Mouse (Mus musculus) hindbrain, embryonic 10.5 days (tissue): Measurements from ENCODE around the gene Slc25a41. TPM values are rescaled to one million over a fixed set of nuclear protein-coding genes. Genes with fewer than 3 reads are reported as not detected.
A peak's percentile ranks its signal among the peaks of the same experiment; 100 is the strongest.

Experiments
- DNase-seq: peaks from one replicate; pipeline ENCODE4 v3.0.0-alpha.2; 2017; ENCODE audit warnings: low spot score
- H3K27ac ChIP-seq: fragments of 300-500 bp; sonication (generic); 2 replicates; pipeline ENCODE4 v1.5.1; 2016; ENCODE audit warnings: mild to moderate bottlenecking, moderate library complexity
- H3K27me3 ChIP-seq: fragments of 300-500 bp; sonication (generic); 2 replicates; pipeline ENCODE4 v1.6.1; 2016; ENCODE audit warnings: mild to moderate bottlenecking; ENCODE audit not compliant: poor library complexity, insufficient read depth, severe bottlenecking
- H3K36me3 ChIP-seq: fragments of 300-500 bp; sonication (generic); 2 replicates; pipeline ENCODE4 v1.6.1; 2016; ENCODE audit warnings: mild to moderate bottlenecking, moderate library complexity
- H3K4me1 ChIP-seq: fragments of 300-500 bp; sonication (generic); replicated peaks from 2 replicates; pipeline ENCODE4 v1.6.1; 2016; ENCODE audit warnings: mild to moderate bottlenecking
- H3K4me3 ChIP-seq: fragments of 300-500 bp; sonication (generic); 2 replicates; pipeline ENCODE4 v1.5.1; 2016; ENCODE audit warnings: mild to moderate bottlenecking, moderate library complexity
- H3K9me3 ChIP-seq: fragments of 300-500 bp; sonication (generic); 2 replicates; pipeline ENCODE4 v1.6.1; 2016; ENCODE audit warnings: mild to moderate bottlenecking, moderate library complexity
- WGBS: fragments of 180-500 bp; shearing (Covaris S2); methylation state at CpG from one replicate; pipeline ENCODE4 v1.1.7; 2016; 5-methylcytosine and 5-hydroxymethylcytosine counted together
- polyA plus RNA-seq: library from polyadenylated mRNA; unstranded; fragments of >200 nt; fragmentation: Nextera tagmentation; extraction: Ambion mirVana; gene quantifications from 2 replicates; pipeline ENCODE4 v1.2.1, GENCODE M21; 2016

Gene Slc25a41
- polyA plus RNA-seq, 1 experiment from 2014 or later = not detected

- Histone ChIP-seq H3K27me3 (no peaks in the 10 kb centered on the region), H3K27ac (peak overlapping the region; percentile 99), H3K4me3 (peak overlapping the region; percentile 77), H3K36me3 (peaks cover 28% of the 10 kb centered on the region), H3K4me1 (peaks cover 26% of the 10 kb centered on the region), H3K9me3 (no peaks in the 10 kb centered on the region)
- under 1% methylated on average over 38 of the region's 38 CpGs for WGBS
- peak; percentile 100 for DNase-seq
Observed at GRCm38 (mm10) chr17:57031661-57032420, 9.6 kb downstream of the Slc25a41 start.

GRCm38 (mm10) chr17:57030931-57031660 lies 10.4 kb downstream of the Slc25a41 start, which contains the start of gene Khsrp:
Khsrp (minus strand) TSS chr17:57031522.
- under 1% methylated on average over 98 of the region's 99 CpGs for whole genome bisulfite sequencing
- Histone ChIP-seq H3K27ac (peak within 1 kb of the TSS; percentile 99), H3K9me3 (no peaks in the 10 kb centered on the region), H3K4me3 (peak within 1 kb of the TSS; percentile 77), H3K36me3 (peaks cover 36% of the 10 kb centered on the region), H3K27me3 (no peaks in the 10 kb centered on the region), H3K4me1 (peaks cover 26% of the 10 kb centered on the region)
- DNase-seq = peak; percentile 57

- Histone ChIP-seq H3K27ac (no peak overlapping the region), H3K27me3 (no peaks in the 10 kb centered on the region), H3K36me3 (peaks cover 50% of the 10 kb centered on the region), H3K4me3 (peak overlapping the region; percentile 77), H3K9me3 (no peaks in the 10 kb centered on the region), H3K4me1 (peaks cover 26% of the 10 kb centered on the region)
- DNase-seq = no peak
- 56% methylated on average over 8 of the region's 8 CpGs for WGBS
Observed at GRCm38 (mm10) chr17:57029691-57030090, 11.8 kb downstream of the Slc25a41 start.

GRCm38 (mm10) chr17:57027471-57027870 lies 14.0 kb downstream of the Slc25a41 start:
- DNase-seq = no peak
- no peak overlapping the region for H3K27ac ChIP-seq
- no peak overlapping the region for H3K4me3 ChIP-seq
- no peaks in the 10 kb centered on the region for H3K9me3 ChIP-seq
- H3K4me1 ChIP-seq = peaks cover 22% of the 10 kb centered on the region
- H3K36me3 ChIP-seq = peaks cover 72% of the 10 kb centered on the region
- WGBS = 91% methylated on average over 4 of the region's 4 CpGs
- no peaks in the 10 kb centered on the region for H3K27me3 ChIP-seq

- no peak for DNase-seq
- H3K36me3 ChIP-seq = peaks cover 69% of the 10 kb centered on the region
- WGBS = 92% methylated on average over 5 of the region's 5 CpGs
Observed at GRCm38 (mm10) chr17:57020960-57021359, 20.5 kb downstream of the Slc25a41 start.

GRCm38 (mm10) chr17:57019693-57020092 lies 21.8 kb downstream of the Slc25a41 start:
- no peak for DNase-seq
- H3K4me1 ChIP-seq = no peaks in the 10 kb centered on the region
- H3K27me3 ChIP-seq = no peaks in the 10 kb centered on the region
- no peak overlapping the region for H3K4me3 ChIP-seq
- peaks cover 57% of the 10 kb centered on the region for H3K36me3 ChIP-seq
- H3K27ac ChIP-seq = no peak overlapping the region
- no peaks in the 10 kb centered on the region for H3K9me3 ChIP-seq
- WGBS = 84% methylated on average over 2 of the region's 2 CpGs

More at GRCm38 (mm10) chr17:57020960-57021359, 20.5 kb downstream of the Slc25a41 start:
- no peaks in the 10 kb centered on the region for H3K9me3 ChIP-seq
- H3K4me3 ChIP-seq = no peak overlapping the region
- no peaks in the 10 kb centered on the region for H3K27me3 ChIP-seq
- no peak overlapping the region for H3K27ac ChIP-seq
- no peaks in the 10 kb centered on the region for H3K4me1 ChIP-seq

- Histone ChIP-seq H3K27me3 (no peaks in the 10 kb centered on the region), H3K27ac (peak overlapping the region; percentile 97), H3K4me3 (peak overlapping the region; percentile 78)
Observed at GRCm38 (mm10) chr17:57012245-57012795, 29.1 kb downstream of the Slc25a41 start.

GRCm38 (mm10) chr17:57011236-57012141 lies 30.0 kb downstream of the Slc25a41 start, which contains the start of the genes Gtf2f1 and Gm17949:
Gtf2f1 (minus strand) TSS chr17:57011288.
Gm17949 (plus strand) TSS chr17:57011469.
- peak; percentile 98 for DNase-seq
- Histone ChIP-seq H3K9me3 (no peaks in the 10 kb centered on the region), H3K36me3 (peaks cover 31% of the 10 kb centered on the region), H3K27me3 (no peaks in the 10 kb centered on the region), H3K4me1 (peaks cover 23% of the 10 kb centered on the region), H3K27ac (peak within 1 kb of the TSS; percentile 97), H3K4me3 (peak within 1 kb of the TSS; percentile 78)
- WGBS = under 1% methylated on average over 51 of the region's 51 CpGs

More at GRCm38 (mm10) chr17:57012245-57012795, 29.1 kb downstream of the Slc25a41 start:
- Histone ChIP-seq H3K36me3 (peaks cover 23% of the 10 kb centered on the region), H3K4me1 (peaks cover 23% of the 10 kb centered on the region), H3K9me3 (no peaks in the 10 kb centered on the region)
- no peak for DNase-seq
- WGBS = 76% methylated on average over 13 of the region's 13 CpGs

- no peak for DNase-seq
- Histone ChIP-seq H3K27me3 (no peaks in the 10 kb centered on the region), H3K9me3 (no peaks in the 10 kb centered on the region), H3K4me1 (peaks cover 23% of the 10 kb centered on the region), H3K4me3 (peak overlapping the region; percentile 78), H3K36me3 (peaks cover 38% of the 10 kb centered on the region), H3K27ac (peak overlapping the region; percentile 97)
- under 1% methylated on average over 19 of the region's 19 CpGs for WGBS
Observed at GRCm38 (mm10) chr17:57010911-57011235, 30.6 kb downstream of the Slc25a41 start.

GRCm38 (mm10) chr17:57007137-57007905 lies 34.1 kb downstream of the Slc25a41 start:
- WGBS = 94% methylated on average over 13 of the region's 13 CpGs
- H3K36me3 ChIP-seq = peaks cover 73% of the 10 kb centered on the region
- peaks cover 19% of the 10 kb centered on the region for H3K4me1 ChIP-seq
- no peak overlapping the region for H3K4me3 ChIP-seq
- H3K27me3 ChIP-seq = no peaks in the 10 kb centered on the region
- no peaks in the 10 kb centered on the region for H3K9me3 ChIP-seq
- no peak overlapping the region for H3K27ac ChIP-seq
- DNase-seq = no peak

- no peak for DNase-seq
- WGBS = 89% methylated on average over 7 of the region's 7 CpGs
Observed at GRCm38 (mm10) chr17:57003994-57004393, 37.5 kb downstream of the Slc25a41 start.

More at GRCm38 (mm10) chr17:57003994-57004393, 37.5 kb downstream of the Slc25a41 start:
- Histone ChIP-seq H3K4me3 (no peak overlapping the region), H3K9me3 (no peaks in the 10 kb centered on the region), H3K27me3 (no peaks in the 10 kb centered on the region), H3K36me3 (peaks cover 96% of the 10 kb centered on the region), H3K4me1 (no peaks in the 10 kb centered on the region), H3K27ac (no peak overlapping the region)
